14 mouse cellular contexts compared by ENCODE assay signal in the genomic region with DNA sequence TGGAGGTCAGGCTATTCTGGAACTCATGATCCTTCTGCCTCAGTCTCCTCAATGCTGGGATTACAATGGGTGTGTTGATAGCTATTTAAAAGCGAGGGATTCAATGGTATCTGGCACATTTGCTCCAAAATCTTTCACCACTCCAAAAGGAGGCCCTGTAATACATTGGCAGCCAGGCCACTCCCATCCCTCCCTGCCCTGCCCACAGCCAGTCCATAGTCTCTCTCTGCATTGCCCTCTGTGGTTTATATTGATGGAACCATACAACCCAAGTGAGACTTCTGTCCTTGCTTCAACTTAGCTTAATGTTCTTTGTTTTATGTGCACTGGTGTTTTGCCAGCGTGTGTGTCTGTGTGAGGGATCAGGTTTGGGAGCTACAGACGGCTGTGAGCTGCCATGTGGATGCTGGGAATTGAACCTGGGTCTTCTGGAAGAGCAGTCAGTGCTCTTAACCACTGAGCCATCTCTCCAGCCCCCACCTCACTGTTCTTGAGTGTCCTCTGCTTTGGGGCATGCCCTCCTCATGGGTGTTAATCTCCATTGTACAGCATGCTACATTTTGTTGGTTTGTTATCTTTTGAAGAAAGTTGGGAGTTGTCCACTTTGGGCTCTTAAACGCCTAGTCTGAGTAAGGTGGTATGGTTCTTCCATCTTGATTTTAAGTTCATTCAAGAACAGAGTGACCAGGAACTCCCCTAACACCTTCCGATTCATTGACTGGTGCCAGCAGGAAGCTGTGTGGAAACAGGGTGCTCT. TPM values are rescaled to one million over a fixed set of nuclear protein-coding genes. Genes with fewer than 3 reads are reported as not detected.
"Had no signal": no experiment of that assay in that cellular context is flagged by ENCODE, and none has a peak within 500 bp of the region (broad histone marks: within the 10 kb centered on the region; RNA-seq: fewer than 3 reads in every experiment).

No protein-coding gene starts in this region.

- H3K4me1 ChIP-seq: lung, embryonic 15.5 days; neural tube, embryonic 12.5 days had no signal

- H3K4me3 ChIP-seq: limb, embryonic 12.5 days; lung, embryonic 15.5 days; midbrain, embryonic 10.5 days; neural tube, embryonic 12.5 days had no signal

- H3K4me2 ChIP-seq: limb, embryonic 12.5 days; lung, embryonic 15.5 days; neural tube, embryonic 12.5 days had no signal

- H3K27me3 ChIP-seq: lung, embryonic 15.5 days; neural tube, embryonic 12.5 days had no signal

- H3K9me3 ChIP-seq: limb, embryonic 12.5 days; lung, embryonic 15.5 days; midbrain, embryonic 10.5 days; neural tube, embryonic 12.5 days had no signal

- H3K27ac ChIP-seq: limb, embryonic 12.5 days; lung, embryonic 15.5 days; midbrain, embryonic 10.5 days; neural tube, embryonic 12.5 days had no signal

- DNase-seq: kidney, adult 8-10 months; kidney, postnatal 25 days; layer of hippocampus, postnatal 36 days; midbrain, embryonic 14.5 days; thymus, postnatal 4 days had no signal

- H3K36me3 ChIP-seq: limb, embryonic 12.5 days; lung, embryonic 15.5 days; midbrain, embryonic 10.5 days; neural tube, embryonic 12.5 days had no signal

- ATAC-seq: inflammation-experienced regulatory T-cells, adult 6 months; intestine, postnatal 0 days had no signal

- H3K9ac ChIP-seq: limb, embryonic 12.5 days; lung, embryonic 15.5 days; neural tube, embryonic 12.5 days had no signal

RNA-seq across cellular contexts. Expression of a gene that starts 9.5 kb away (rescaled TPM):
- total RNA-seq: layer of hippocampus, postnatal 36 days; left cerebral cortex, postnatal 36 days; liver, adult 2 months had no signal
- polyA plus RNA-seq: kidney, embryonic 16.5 days; limb, embryonic 12.5 days; liver, adult 2 months; neural tube, embryonic 12.5 days had no signal

RNA-seq across cellular contexts. Expression of a gene that starts 30.6 kb away (rescaled TPM):
- total RNA-seq: liver, adult 2 months had no signal
- polyA plus RNA-seq: midbrain, embryonic 14.5 days; neural tube, embryonic 12.5 days had no signal
